ENCODE assay signal across 8 mouse cellular contexts in the genomic region with DNA sequence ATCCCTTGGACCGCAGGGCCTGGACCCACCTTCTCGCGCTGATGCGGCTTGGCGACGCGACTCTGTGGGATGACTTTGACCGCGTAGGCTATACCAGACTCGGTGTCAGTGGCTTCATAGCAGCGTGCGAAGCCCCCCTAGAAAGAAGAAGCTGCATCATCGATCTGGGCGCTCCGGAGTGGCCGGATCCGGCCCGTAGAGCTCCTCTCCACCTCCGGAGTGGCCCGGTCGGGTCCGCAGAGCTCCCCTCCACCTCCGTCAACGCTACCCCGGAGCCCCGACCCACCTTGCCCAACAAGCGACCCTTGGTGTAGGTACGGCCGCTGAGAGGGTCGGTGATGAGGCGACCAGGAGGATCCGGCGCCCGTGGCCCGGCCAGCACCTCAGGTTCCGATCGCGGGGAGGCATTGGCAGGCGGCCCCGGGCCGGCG. TPM values are rescaled to one million over a fixed set of nuclear protein-coding genes. Genes with fewer than 3 reads are reported as not detected.
DNase-seq lines count a peak whose midpoint lies in the region; ATAC-seq and TF ChIP-seq lines count a peak whose summit lies in the region.

No protein-coding gene starts in this region.

- no peak for TF ChIP-seq CTCF in liver, adult 2 months (IDR thresholded peaks at IDR 0.05; ENCODE audit: low read depth, low read length)
- no peak for TF ChIP-seq CTCF in cortical plate, adult 2 months (IDR thresholded peaks at IDR 0.05; ENCODE audit: extremely low read depth, insufficient read depth, low read length)

- DNase-seq in liver, adult 2 months (ENCODE audit: extremely low read depth, low read depth, low spot score), result no peak
- DNase-seq in liver, result no peak
- peak; percentile 54 for DNase-seq in hindbrain, embryonic 14.5 days (ENCODE audit: low spot score)
- peak; percentile 65 for DNase-seq in midbrain, embryonic 14.5 days
- DNase-seq in cerebellum, adult 8-10 months, result no peak
- DNase-seq in gastrocnemius, adult 8-10 months (ENCODE audit: low spot score in 2 of 2), result no peak
- no peak for DNase-seq in urinary bladder, postnatal 14 days (ENCODE audit: low spot score)

- peak overlapping the region; percentile 82 for H3K4me3 ChIP-seq in liver, adult 2 months (ENCODE audit: insufficient read depth, low read depth, low read length)
- peak overlapping the region; percentile 89 for H3K4me3 ChIP-seq in cortical plate, adult 2 months (ENCODE audit: insufficient read depth, low read length)
- H3K4me3 ChIP-seq in hindbrain, embryonic 14.5 days (replicated peaks; ENCODE audit: low read length), result peak overlapping the region; percentile 89
- H3K4me3 ChIP-seq in midbrain, embryonic 14.5 days (replicated peaks; ENCODE audit: low read depth, low read length), result peak overlapping the region; percentile 94

- peak overlapping the region; percentile 85 for H3K4me2 ChIP-seq in hindbrain, embryonic 14.5 days (replicated peaks)
- peak overlapping the region; percentile 86 for H3K4me2 ChIP-seq in midbrain, embryonic 14.5 days (ENCODE audit: low read length)

- peaks cover 39% of the 10 kb centered on the region for H3K36me3 ChIP-seq in liver, adult 2 months (ENCODE audit: control insufficient read depth, insufficient read depth, low read length)
- peaks cover 29% of the 10 kb centered on the region for H3K36me3 ChIP-seq in hindbrain, embryonic 14.5 days (replicated peaks; ENCODE audit: control insufficient read depth, insufficient read depth)
- H3K36me3 ChIP-seq in midbrain, embryonic 14.5 days (ENCODE audit: control insufficient read depth, insufficient read depth, low read length), result peaks cover 17% of the 10 kb centered on the region

- no peaks in the 10 kb centered on the region for H3K9me3 ChIP-seq in hindbrain, embryonic 14.5 days (ENCODE audit: control insufficient read depth, low read length)
- no peaks in the 10 kb centered on the region for H3K9me3 ChIP-seq in midbrain, embryonic 14.5 days (ENCODE audit: control insufficient read depth, low read length)

- peaks cover 6% of the 10 kb centered on the region; the same call in 1 of the 2 replicates for H3K79me2 ChIP-seq in liver, adult 2 months (ENCODE audit: control insufficient read depth, insufficient read depth, low read length)

- peak overlapping the region; percentile 58 for H3K27ac ChIP-seq in liver, adult 2 months (replicated peaks; ENCODE audit: insufficient read depth, low read depth, low read length)
- no peak overlapping the region; the same call in 1 of the 2 replicates for H3K27ac ChIP-seq in cortical plate, adult 2 months (ENCODE audit: insufficient read depth, low read length)
- peak overlapping the region; percentile 76 for H3K27ac ChIP-seq in hindbrain, embryonic 14.5 days
- H3K27ac ChIP-seq in midbrain, embryonic 14.5 days (replicated peaks; ENCODE audit: low read depth, low read length), result peak overlapping the region; percentile 78

- H3K9ac ChIP-seq in liver, adult 2 months (ENCODE audit: low read depth, low read length), result peak overlapping the region; percentile 85
- H3K9ac ChIP-seq in hindbrain, embryonic 14.5 days, result peak overlapping the region; percentile 87
- peak overlapping the region; percentile 82 for H3K9ac ChIP-seq in midbrain, embryonic 14.5 days (replicated peaks; ENCODE audit: low read length)

- peak; percentile 49 for ATAC-seq in hindbrain, embryonic 14.5 days (ENCODE audit: low FRiP score)
- peak; percentile 43 for ATAC-seq in midbrain, embryonic 14.5 days (ENCODE audit: low FRiP score, low TSS enrichment)

- WGBS in liver, adult 2 months, result under 1% methylated on average over 42 of the region's 42 CpGs
- WGBS in hindbrain, embryonic 14.5 days, result under 1% methylated on average over 40 of the region's 42 CpGs
- 1% methylated on average over 42 of the region's 42 CpGs for WGBS in midbrain, embryonic 14.5 days

- TF ChIP-seq POLR2A in liver, adult 2 months (IDR thresholded peaks at IDR 0.05; ENCODE audit: extremely low read depth, insufficient read depth, low read length), result no peak
- TF ChIP-seq POLR2A in cortical plate, adult 2 months (IDR thresholded peaks at IDR 0.05; ENCODE audit: extremely low read depth, insufficient read depth, low read length), result no peak

- no peaks in the 10 kb centered on the region for H3K27me3 ChIP-seq in liver, adult 2 months (ENCODE audit: control insufficient read depth, insufficient read depth, low read length)
- no peaks in the 10 kb centered on the region for H3K27me3 ChIP-seq in hindbrain, embryonic 14.5 days (ENCODE audit: control insufficient read depth, insufficient read depth, low read length)
- H3K27me3 ChIP-seq in midbrain, embryonic 14.5 days (ENCODE audit: control insufficient read depth, insufficient read depth, low read length), result no peaks in the 10 kb centered on the region

- H3K4me1 ChIP-seq in liver, adult 2 months (ENCODE audit: control insufficient read depth, insufficient read depth, low read length), result peaks cover 23% of the 10 kb centered on the region
- H3K4me1 ChIP-seq in cortical plate, adult 2 months (ENCODE audit: control insufficient read depth, insufficient read depth, low read length), result peaks cover 6% of the 10 kb centered on the region
- peaks cover 19% of the 10 kb centered on the region for H3K4me1 ChIP-seq in hindbrain, embryonic 14.5 days (replicated peaks; ENCODE audit: control insufficient read depth, insufficient read depth, low read length)
- peaks cover 18% of the 10 kb centered on the region for H3K4me1 ChIP-seq in midbrain, embryonic 14.5 days (ENCODE audit: control insufficient read depth, insufficient read depth, low read length)

RNA-seq across cellular contexts. Expression of gene Plk3, which starts 0.4 kb away (rescaled TPM):
- 10.7 and 19.5 TPM in 2 replicates for total RNA-seq in liver, adult 2 months (2014; rRNA removed)
- polyA plus RNA-seq in liver, adult 2 months (2012; rRNA removed), result 21.2 and 31.7 TPM in 2 replicates
- polyA plus RNA-seq in cortical plate, adult 2 months (2012; rRNA removed), result 16.0 and 19.5 TPM in 2 replicates
- 17.4 and 21.7 TPM in 2 replicates for polyA plus RNA-seq in hindbrain, embryonic 14.5 days (2014; fragmentation: Nextera tagmentation; extraction: Ambion mirVana)
- polyA plus RNA-seq in midbrain, embryonic 14.5 days (2014; fragmentation: Nextera tagmentation; extraction: Ambion mirVana), result 15.7 and 17.5 TPM in 2 replicates
- total RNA-seq in gastrocnemius, adult 8-10 months (2022), result under 1 TPM; 0.29 to 0.89 (median 0.46) TPM

RNA-seq across cellular contexts. Expression of gene Tctex1d4, which starts 6.8 kb away (rescaled TPM):
- not detected in 2 replicates for total RNA-seq in liver, adult 2 months (2014; rRNA removed)
- 0.17 TPM in 1 of 2 replicates, not detected in the other for polyA plus RNA-seq in liver, adult 2 months (2012; rRNA removed)
- polyA plus RNA-seq in cortical plate, adult 2 months (2012; rRNA removed), result 0.68 and 1.8 TPM in 2 replicates
- 0.82 and 1.6 TPM in 2 replicates for polyA plus RNA-seq in hindbrain, embryonic 14.5 days (2014; fragmentation: Nextera tagmentation; extraction: Ambion mirVana)
- polyA plus RNA-seq in midbrain, embryonic 14.5 days (2014; fragmentation: Nextera tagmentation; extraction: Ambion mirVana), result not detected in 2 replicates
- total RNA-seq in gastrocnemius, adult 8-10 months (2022), result not detected

RNA-seq across cellular contexts. Expression of gene Btbd19, which starts 7.9 kb away (rescaled TPM):
- 0.67 and 0.74 TPM in 2 replicates for total RNA-seq in liver, adult 2 months (2014; rRNA removed)
- polyA plus RNA-seq in liver, adult 2 months (2012; rRNA removed), result 0.86 and 1.8 TPM in 2 replicates
- polyA plus RNA-seq in cortical plate, adult 2 months (2012; rRNA removed), result 14.6 and 14.9 TPM in 2 replicates
- polyA plus RNA-seq in hindbrain, embryonic 14.5 days (2014; fragmentation: Nextera tagmentation; extraction: Ambion mirVana), result 3.1 and 3.2 TPM in 2 replicates
- polyA plus RNA-seq in midbrain, embryonic 14.5 days (2014; fragmentation: Nextera tagmentation; extraction: Ambion mirVana), result 3.2 and 3.4 TPM in 2 replicates
- total RNA-seq in gastrocnemius, adult 8-10 months (2022), result 1 to 10 TPM; 1.6 to 3.2 (median 1.8) TPM

RNA-seq across cellular contexts. Expression of gene Rps8, which starts 22.7 kb away (rescaled TPM):
- 449 and 482 TPM in 2 replicates for total RNA-seq in liver, adult 2 months (2014; rRNA removed)
- polyA plus RNA-seq in liver, adult 2 months (2012; rRNA removed), result 311 and 370 TPM in 2 replicates
- 499 and 554 TPM in 2 replicates for polyA plus RNA-seq in cortical plate, adult 2 months (2012; rRNA removed)
- polyA plus RNA-seq in hindbrain, embryonic 14.5 days (2014; fragmentation: Nextera tagmentation; extraction: Ambion mirVana), result 549 and 672 TPM in 2 replicates
- polyA plus RNA-seq in midbrain, embryonic 14.5 days (2014; fragmentation: Nextera tagmentation; extraction: Ambion mirVana), result 599 and 678 TPM in 2 replicates
- 100 to 1,000 TPM; 486 to 610 (median 547) TPM for total RNA-seq in gastrocnemius, adult 8-10 months (2022)

RNA-seq across cellular contexts. Expression of gene Ptch2, which starts 37.5 kb away (rescaled TPM):
- 0.18 and 0.34 TPM in 2 replicates for total RNA-seq in liver, adult 2 months (2014; rRNA removed)
- polyA plus RNA-seq in liver, adult 2 months (2012; rRNA removed), result 1.0 and 1.4 TPM in 2 replicates
- 1.5 and 1.8 TPM in 2 replicates for polyA plus RNA-seq in cortical plate, adult 2 months (2012; rRNA removed)
- polyA plus RNA-seq in hindbrain, embryonic 14.5 days (2014; fragmentation: Nextera tagmentation; extraction: Ambion mirVana), result 5.6 and 7.7 TPM in 2 replicates
- 4.0 and 4.5 TPM in 2 replicates for polyA plus RNA-seq in midbrain, embryonic 14.5 days (2014; fragmentation: Nextera tagmentation; extraction: Ambion mirVana)
- total RNA-seq in gastrocnemius, adult 8-10 months (2022), result under 1 TPM; 0.22 to 0.76 (median 0.69) TPM

Comparison
In these comparisons a context has a peak if more than half of its experiments do, and no peak if none do; other contexts are left out.
1. DNase-seq: peak in hindbrain, embryonic 14.5 days (single experiment) and midbrain, embryonic 14.5 days (single experiment); none in liver, adult 2 months (single experiment), liver (single experiment), cerebellum, adult 8-10 months (single experiment), gastrocnemius, adult 8-10 months (0 of 2) and urinary bladder, postnatal 14 days (single experiment).
2. Peak in every context shown above with its lines, with median percentiles within 50 percentile points of each other: H3K4me3 ChIP-seq and H3K9ac ChIP-seq.